Mouse (Mus musculus) kidney, adult 9 months (tissue): Measurements from ENCODE around the gene Lin7c.

Experiments
- DNase-seq: peaks from one replicate; pipeline ENCODE4 v3.0.0; 2022

Lin7c gene

DNA sequence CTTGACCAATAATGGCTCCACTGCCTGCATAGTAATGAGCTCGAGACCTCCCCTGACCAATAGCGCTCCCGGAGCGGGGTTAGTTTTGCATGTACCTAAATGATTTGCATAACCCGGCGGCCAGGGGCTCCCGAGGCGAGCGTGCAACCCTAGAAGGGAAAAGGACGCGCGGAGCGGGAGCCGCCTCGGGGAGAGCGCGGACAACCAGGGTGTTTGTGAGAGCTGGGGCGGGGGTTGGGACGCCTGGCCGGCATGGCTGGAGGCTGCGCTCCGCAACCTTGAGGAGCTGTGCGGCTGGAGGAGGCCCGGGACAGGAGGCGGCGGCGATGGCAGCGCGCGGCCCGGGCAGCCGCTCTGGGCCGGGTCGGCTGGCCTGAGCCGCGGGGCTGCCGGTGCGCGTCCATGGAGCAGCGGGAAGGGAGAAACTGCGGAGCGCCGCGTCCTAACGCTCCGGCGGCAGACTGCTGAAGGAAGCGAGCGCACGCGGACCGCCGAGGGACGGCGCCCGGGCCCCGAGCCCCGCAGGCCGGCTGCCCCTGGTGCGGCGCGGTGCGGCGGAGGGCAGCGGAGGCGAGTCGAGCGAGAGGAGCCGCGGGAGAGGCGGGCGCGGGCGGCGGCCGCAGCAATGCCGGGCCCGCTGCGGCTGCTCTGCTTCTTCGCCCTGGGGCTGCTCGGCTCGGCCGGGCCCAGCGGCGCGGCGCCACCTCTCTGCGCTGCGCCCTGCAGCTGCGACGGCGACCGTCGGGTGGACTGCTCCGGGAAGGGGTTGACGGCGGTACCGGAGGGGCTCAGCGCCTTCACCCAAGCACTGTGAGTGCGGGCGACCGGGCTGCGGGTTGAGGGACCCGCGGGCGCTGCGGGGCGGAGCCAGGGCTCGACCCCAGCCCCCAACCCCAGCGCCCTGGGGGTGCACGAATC, 27.1 kb downstream of the Lin7c start, which contains the start of gene Lgr4:
TSS of gene Lgr4 (plus strand) at position 152 of the 918 bp plus-strand sequence.
- peak; percentile 99 for DNase-seq

- DNase-seq = peak; percentile 75
These were observed 28.1 kb downstream of the Lin7c start for GRCm38 (mm10) chr2:109918592-109919262.

DNA sequence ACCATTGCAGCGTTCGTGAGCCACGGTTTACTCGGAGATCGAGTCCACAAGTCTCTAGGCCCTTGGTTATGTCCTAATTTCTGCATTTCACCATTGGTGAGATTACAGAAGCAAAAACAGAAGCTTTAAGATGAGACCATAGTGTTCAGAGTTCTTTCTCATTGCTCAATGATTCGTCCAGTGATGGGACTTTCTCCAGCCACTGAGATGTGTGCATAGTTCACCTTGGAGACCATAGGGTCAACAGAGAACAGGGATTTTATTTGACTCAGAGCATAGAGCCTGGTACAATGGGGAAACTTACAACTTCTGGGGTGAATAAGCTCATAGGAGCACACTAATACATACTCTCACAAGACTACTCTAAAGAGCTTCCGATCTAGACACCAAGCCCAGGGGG, 29.8 kb downstream of the Lin7c start:
- peak; percentile 30 for DNase-seq

DNA sequence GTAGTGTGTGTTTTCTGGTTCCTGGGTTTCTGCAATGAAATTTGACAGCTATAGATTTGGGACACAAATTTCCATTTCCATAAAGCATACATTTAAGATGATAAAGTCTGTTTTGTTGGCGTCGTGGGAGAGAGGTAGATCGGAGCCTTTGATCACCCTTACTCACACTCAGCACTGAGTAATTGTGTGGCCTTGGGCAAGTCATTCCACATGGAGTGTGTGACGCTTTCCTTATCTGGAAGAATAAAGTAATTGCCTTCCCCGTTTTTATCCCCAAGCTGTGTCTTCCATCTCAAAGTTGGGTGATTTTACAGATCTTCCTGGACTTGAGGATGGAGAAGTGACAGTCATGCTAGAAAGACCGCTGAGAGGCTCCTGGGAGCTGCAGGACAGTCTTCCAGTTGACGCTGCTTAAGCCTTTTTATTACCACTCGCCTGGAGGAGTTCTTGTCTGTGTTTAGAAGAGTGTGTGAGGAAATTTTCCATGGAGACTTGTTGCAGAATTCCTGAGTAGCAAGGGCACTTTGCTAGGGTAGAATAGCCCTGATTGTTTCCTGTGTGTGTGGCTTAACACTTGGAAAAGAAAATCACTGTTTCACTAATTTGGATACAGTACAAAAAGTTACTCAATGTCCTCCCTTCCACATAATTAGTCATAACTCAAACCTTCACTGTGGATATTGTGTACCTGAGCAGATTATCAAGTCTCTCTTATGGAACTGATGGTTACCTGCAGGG, 30.8 kb downstream of the Lin7c start:
- DNase-seq = peak; percentile 32

GRCm38 (mm10) chr2:109922306-109922705, 31.7 kb downstream of the Lin7c start:
- no peak for DNase-seq

- no peak for DNase-seq
These were observed 32.4 kb downstream of the Lin7c start for GRCm38 (mm10) chr2:109923031-109923430.

- DNase-seq = no peak
These were observed 33.3 kb downstream of the Lin7c start for GRCm38 (mm10) chr2:109923945-109924344.

DNA sequence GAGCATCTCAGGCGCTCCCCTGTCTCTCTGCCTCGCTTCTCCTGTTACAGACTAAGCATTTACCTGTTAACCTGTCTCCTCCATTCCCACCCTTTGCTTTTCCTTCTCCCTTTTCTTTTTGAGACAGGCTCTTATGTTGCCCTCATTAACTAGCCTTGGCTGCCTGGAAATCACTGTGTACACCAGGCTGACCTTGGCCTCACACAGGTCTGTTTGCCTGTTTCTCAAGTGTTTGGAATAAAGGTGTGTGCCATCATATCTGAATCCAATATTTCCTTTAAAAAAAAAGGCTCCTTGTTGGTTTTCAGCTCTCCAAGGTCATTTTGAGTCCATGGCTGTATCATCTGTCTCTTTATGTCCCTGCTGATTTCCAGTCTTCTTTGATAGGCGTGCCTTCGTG, 36.3 kb downstream of the Lin7c start:
- DNase-seq = no peak

DNA sequence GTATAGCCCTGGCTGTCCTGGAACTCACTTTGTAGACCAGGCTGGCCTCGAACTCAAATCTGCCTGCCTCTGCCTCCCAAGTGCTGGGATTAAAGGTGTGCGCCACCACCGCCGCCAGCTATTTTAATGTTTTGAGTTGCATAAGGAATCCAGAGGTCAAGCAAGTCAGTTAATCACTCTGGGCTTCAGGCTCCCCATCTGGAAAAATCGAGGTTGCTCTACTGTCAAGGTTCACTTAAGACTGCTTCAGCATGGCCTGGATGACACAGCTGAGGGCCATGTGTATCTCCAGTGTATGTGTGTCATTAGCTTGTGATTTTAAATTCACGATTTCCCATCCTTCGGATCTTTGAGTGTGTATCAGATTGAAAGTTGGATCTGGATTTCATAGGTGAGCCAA, 36.8 kb downstream of the Lin7c start:
- peak; percentile 48 for DNase-seq

DNA sequence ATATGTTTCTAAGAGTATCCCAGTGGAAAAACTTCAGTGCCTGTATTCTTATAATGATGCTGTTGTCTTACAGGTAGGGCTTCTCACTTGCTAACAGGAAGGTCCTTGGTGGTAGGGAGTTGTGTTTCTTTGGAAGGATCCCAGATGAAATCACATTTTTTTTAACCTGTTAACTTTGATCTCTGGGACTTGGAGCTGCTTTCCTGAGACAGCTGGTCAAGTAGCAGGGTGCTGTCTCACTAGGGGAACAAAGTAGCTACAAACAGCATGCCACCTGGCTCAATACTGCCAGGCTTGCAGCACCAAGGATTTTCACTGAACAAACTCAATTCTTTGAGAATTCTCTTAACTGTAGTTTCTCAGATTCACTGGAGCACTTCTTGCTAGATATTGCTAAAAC, 37.2 kb downstream of the Lin7c start:
- peak; percentile 50 for DNase-seq

GRCm38 (mm10) chr2:109928791-109929190, 38.1 kb downstream of the Lin7c start:
- DNase-seq = no peak

- no peak for DNase-seq
These were observed 38.6 kb downstream of the Lin7c start for GRCm38 (mm10) chr2:109929256-109929655.

- DNase-seq = no peak
These were observed 39.7 kb downstream of the Lin7c start for GRCm38 (mm10) chr2:109930366-109930765.

DNA sequence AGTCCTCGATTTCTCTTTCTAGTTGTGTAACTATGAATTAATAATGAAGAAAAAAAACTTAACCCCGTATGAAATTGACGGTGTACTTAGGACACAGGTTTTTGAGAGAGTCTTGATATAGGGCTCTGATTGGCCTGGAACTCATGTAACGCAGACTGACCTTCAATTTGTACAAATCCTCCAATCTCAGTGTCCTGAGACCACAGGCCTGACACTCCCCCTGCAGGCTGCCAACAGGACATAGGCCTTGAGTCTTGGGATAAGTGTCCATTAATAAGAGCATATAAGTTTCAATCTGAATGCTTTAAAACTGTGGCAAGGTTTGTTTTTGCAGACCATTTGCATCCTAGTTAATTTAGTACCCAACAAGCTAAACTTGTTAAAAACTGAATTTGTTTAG, 40.1 kb downstream of the Lin7c start:
- peak; percentile 25 for DNase-seq

DNA sequence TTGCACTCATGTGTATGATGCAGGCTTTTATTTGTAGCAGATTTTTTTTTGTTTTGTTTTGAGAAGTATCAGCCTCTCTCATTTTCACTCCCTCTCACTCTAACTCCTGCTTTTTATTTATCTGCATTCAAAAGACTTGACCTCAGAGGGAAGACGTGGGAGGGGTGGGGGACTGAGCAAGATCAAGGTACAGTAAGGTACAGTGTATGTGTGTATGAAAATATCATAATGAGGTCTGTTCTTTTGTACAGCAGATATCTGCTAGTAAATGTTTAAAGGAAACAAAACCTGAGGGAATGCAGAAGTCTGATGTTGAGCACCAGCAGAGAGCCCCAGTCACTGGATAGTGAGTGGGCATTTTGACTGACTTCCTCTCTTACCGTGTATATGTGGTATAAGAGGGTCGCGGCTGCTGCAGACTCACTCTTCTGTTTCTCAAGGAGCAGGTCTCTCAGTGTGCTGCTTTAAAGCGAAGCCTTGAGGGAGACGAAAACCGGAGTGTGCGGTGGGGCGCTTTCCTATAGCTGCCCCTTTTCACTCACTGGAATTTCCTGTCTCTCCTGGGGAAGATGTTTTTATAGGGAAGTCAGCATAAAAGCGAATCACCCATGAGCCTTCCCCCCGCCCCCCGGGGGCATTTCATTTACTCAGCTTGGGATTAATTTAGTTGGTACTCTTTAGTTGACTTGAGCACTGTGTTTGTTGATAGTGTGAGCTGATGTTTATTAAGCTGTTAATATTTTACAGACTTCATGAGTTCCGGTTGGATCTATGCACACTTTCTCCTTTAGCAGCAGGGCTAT, 41.5 kb downstream of the Lin7c start:
- DNase-seq = peak; percentile 67

DNA sequence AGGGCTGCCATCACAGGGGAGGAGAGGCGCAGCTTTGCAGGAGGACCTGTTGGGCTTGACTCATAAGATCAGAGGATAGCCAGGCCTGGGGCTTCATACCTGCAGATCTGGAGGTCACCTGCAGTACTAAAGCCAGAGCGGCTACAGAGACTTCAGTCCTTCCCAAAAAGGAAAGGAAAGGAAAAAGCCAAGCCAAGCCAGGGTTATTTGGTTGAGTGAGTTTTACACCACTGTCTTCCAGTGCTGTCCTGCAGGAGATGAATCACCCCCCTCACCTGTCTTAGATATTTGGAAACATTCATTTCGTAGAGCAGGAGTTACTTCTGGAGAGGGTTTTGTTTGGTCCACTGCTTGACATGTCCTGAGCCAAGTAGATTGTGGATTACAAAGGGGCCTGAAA, 42.5 kb downstream of the Lin7c start:
- peak; percentile 45 for DNase-seq

GRCm38 (mm10) chr2:109934086-109934485, 43.4 kb downstream of the Lin7c start:
- no peak for DNase-seq

DNA sequence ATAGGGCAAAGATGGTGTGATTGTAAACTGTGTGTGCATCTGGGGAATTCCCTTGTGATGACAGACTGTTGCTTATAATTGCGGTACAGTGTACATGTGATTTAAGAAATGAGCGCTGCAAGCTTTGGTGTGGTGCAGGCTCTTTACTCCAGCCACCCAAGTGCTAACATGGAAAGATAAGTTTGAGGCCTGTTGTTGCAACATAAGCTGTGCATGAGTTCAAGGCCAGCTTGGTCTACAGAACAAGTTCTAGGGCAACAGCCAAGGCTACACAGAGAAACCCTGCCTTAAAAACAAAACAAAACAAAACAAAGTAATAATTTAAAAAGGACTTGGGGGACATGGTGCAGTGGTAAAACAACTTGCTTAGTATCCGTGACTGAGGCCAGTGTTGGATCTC, 44.5 kb downstream of the Lin7c start:
- no peak for DNase-seq

DNA sequence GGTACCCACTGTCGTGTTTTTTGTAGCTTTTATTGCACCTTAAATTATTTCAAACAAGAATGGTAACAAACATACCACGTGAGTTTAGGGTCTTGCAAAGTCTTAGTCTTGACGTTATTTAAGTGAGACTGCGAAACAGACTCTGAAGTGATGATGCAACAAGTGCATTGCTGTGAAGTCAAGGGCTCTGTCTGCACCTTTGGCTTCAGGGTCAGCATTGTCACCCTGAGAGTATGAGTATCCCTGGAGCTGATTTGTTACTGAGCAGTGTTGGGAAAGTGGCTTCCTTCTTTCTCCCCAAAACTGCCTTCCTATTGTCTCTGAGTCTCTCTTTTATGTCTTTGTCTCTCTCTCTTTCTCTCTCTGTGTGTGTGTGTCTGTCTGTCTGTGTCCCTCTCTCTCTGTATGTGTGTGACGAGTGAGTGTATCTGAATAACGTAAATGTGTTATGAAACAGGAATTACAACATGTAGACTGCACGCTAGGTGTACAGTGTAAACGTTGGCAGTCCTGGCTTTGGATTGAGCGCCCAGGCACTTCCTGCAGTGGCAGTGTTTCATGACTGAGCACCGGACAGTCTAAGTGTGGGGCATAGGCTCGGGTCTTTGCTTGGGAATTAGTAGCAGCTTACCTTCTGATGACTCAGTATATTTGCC, 45.2 kb downstream of the Lin7c start:
- no peak for DNase-seq

GRCm38 (mm10) chr2:109936410-109936755, 45.7 kb downstream of the Lin7c start:
- no peak for DNase-seq

DNA sequence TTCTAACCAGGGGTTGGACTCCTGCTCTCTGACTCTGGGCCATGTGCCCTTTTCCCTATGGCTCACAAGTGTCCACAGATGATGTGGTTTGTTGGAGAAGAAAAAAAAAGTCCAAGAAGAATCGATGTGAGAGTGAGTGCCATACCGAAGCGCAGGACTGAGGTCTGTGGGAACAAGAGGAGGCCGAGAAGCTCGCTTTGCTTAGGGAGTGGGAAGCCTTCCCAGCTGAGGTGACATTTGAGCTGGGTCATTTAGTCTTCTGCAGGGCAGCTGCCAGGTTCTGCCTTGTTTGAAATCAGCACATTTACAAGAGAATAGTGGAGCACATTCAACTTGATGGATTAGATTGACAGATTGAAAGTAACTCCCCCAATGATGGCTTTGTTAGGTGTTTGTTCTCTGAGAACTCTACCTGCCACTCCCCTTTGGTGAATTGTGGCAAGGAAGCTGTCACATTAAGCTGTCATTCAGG, 51.4 kb downstream of the Lin7c start:
- DNase-seq = no peak
